Mouse (Mus musculus) lung, embryonic 15.5 days (tissue): ENCODE measurements around the gene Dync2h1. TPM values are rescaled to one million over a fixed set of nuclear protein-coding genes. Genes with fewer than 3 reads are reported as not detected.
"Not testable (repeated sequence)": the region's sequence is repeated elsewhere in the genome, so short reads cannot be mapped to it uniquely, and the experiment has no call there.

ENCODE experiments used
- ATAC-seq: fragments of 200-750 bp; cut with Nextera tagmentation; 2 replicates; pipeline ENCODE4 v1.8.0; 2017; ENCODE audit warnings: moderate number of reproducible peaks, borderline replicate concordance; ENCODE audit not compliant: low FRiP score, low TSS enrichment; ENCODE audit errors: extremely low read depth
- H3K27ac ChIP-seq: fragments of 300-500 bp; sonication (generic); 2 replicates; pipeline ENCODE4 v1.5.1; 2015; ENCODE audit warnings: moderate library complexity, mild to moderate bottlenecking, inconsistent platforms
- H3K27me3 ChIP-seq: fragments of 300-500 bp; sonication (generic); 2 replicates; pipeline ENCODE4 v1.6.1; 2015; ENCODE audit warnings: inconsistent platforms
- H3K36me3 ChIP-seq: fragments of 300-500 bp; sonication (generic); 2 replicates; pipeline ENCODE4 v1.6.1; 2015; ENCODE audit warnings: inconsistent platforms
- H3K4me1 ChIP-seq: fragments of 300-500 bp; sonication (generic); 2 replicates; pipeline ENCODE4 v1.6.1; 2015; ENCODE audit warnings: inconsistent platforms
- H3K4me2 ChIP-seq: fragments of 300-500 bp; sonication (generic); 2 replicates; pipeline ENCODE4 v1.6.1; 2015; ENCODE audit warnings: inconsistent platforms, mild to moderate bottlenecking, moderate library complexity
- H3K4me3 ChIP-seq: fragments of 300-500 bp; sonication (generic); 2 replicates; pipeline ENCODE4 v1.5.1; 2015; ENCODE audit warnings: mild to moderate bottlenecking, inconsistent platforms
- H3K9ac ChIP-seq: fragments of 300-500 bp; sonication (generic); 2 replicates; pipeline ENCODE4 v1.6.1; 2015; ENCODE audit warnings: inconsistent platforms
- H3K9me3 ChIP-seq: fragments of 300-500 bp; sonication (generic); 2 replicates; pipeline ENCODE4 v1.6.1; 2016; ENCODE audit warnings: inconsistent platforms
- WGBS: fragments of 180-500 bp; shearing (Covaris S2); methylation state at CpG from one replicate; pipeline ENCODE4 v1.1.7; 2015; 5-methylcytosine and 5-hydroxymethylcytosine counted together
- polyA plus RNA-seq: library from polyadenylated mRNA; unstranded; fragments of >200 nt; fragmentation: Nextera tagmentation; extraction: Ambion mirVana; gene quantifications from 2 replicates; pipeline ENCODE4 v1.2.1, GENCODE M21; 2015

Dync2h1 gene
- polyA plus RNA-seq: 13.2 and 14.3 TPM in 2 replicates

GRCm38 (mm10) chr9:7184172-7184896, at the start of gene Dync2h1, which contains the start of gene Dcun1d5:
Dync2h1 (minus strand) TSS chr9:7184446.
Dcun1d5 (plus strand) TSS chr9:7184520.
- Histone ChIP-seq H3K4me2 (peak within 1 kb of the TSS; percentile 72), H3K9ac (peak within 1 kb of the TSS; percentile 87), H3K27ac (peak within 1 kb of the TSS; percentile 97), H3K4me3 (peak within 1 kb of the TSS; percentile 95), H3K4me1 (peaks cover 16% of the 10 kb centered on the region), H3K27me3 (no peaks in the 10 kb centered on the region), H3K9me3 (no peaks in the 10 kb centered on the region), H3K36me3 (0 out of 2 replicates have a peak, but pooled peaks cover 2% of the 10 kb centered on the region)
- peak; percentile 99 for ATAC-seq
- under 1% methylated on average over 61 of the region's 62 CpGs for WGBS

GRCm38 (mm10) chr9:7221460-7221859, 37.2 kb upstream of the Dync2h1 start:
- ATAC-seq: no peak
- H3K4me1 ChIP-seq: no peaks in the 10 kb centered on the region
- WGBS: 71% methylated on average over 7 of the region's 7 CpGs

GRCm38 (mm10) chr9:7221024-7221423, 36.8 kb upstream of the Dync2h1 start:
- WGBS: 81% methylated on average over 5 of the region's 5 CpGs
- Histone ChIP-seq H3K36me3 (no peaks in the 10 kb centered on the region), H3K27me3 (no peaks in the 10 kb centered on the region), H3K9me3 (no peaks in the 10 kb centered on the region), H3K9ac (no peak overlapping the region), H3K4me2 (no peak overlapping the region), H3K4me1 (no peaks in the 10 kb centered on the region), H3K27ac (no peak overlapping the region), H3K4me3 (no peak overlapping the region)
- ATAC-seq: no peak

More at GRCm38 (mm10) chr9:7221460-7221859, 37.2 kb upstream of the Dync2h1 start:
- Histone ChIP-seq H3K9ac (no peak overlapping the region), H3K9me3 (no peaks in the 10 kb centered on the region), H3K4me2 (no peak overlapping the region), H3K27ac (no peak overlapping the region), H3K4me3 (no peak overlapping the region), H3K27me3 (no peaks in the 10 kb centered on the region), H3K36me3 (no peaks in the 10 kb centered on the region)

- H3K4me2 ChIP-seq: no peak overlapping the region
- H3K27ac ChIP-seq: no peak overlapping the region
- H3K36me3 ChIP-seq: peaks cover 8% of the 10 kb centered on the region; the same call in 1 of the 2 replicates
- no peak overlapping the region for H3K4me3 ChIP-seq
- no peak for ATAC-seq
- no peaks in the 10 kb centered on the region for H3K4me1 ChIP-seq
- no peaks in the 10 kb centered on the region for H3K27me3 ChIP-seq
- H3K9ac ChIP-seq: no peak overlapping the region
- 37% methylated on average over 2 of the region's 2 CpGs for WGBS
- no peaks in the 10 kb centered on the region for H3K9me3 ChIP-seq
Measured at GRCm38 (mm10) chr9:7216240-7216639, 32.0 kb upstream of the Dync2h1 start.

- 87% methylated on average over 3 of the region's 3 CpGs for WGBS
- H3K9me3 ChIP-seq, H3K27me3 ChIP-seq, H3K4me1 ChIP-seq, ATAC-seq, H3K36me3 ChIP-seq, H3K4me3 ChIP-seq, H3K27ac ChIP-seq, H3K9ac ChIP-seq, H3K4me2 ChIP-seq: not testable (repeated sequence)
Measured at GRCm38 (mm10) chr9:7190694-7191093, 6.4 kb upstream of the Dync2h1 start.

GRCm38 (mm10) chr9:7184897-7185291, 648 bp upstream of the Dync2h1 start:
- no peaks in the 10 kb centered on the region for H3K9me3 ChIP-seq
- H3K4me1 ChIP-seq: peaks cover 16% of the 10 kb centered on the region
- H3K27ac ChIP-seq: peak overlapping the region; percentile 97
- H3K27me3 ChIP-seq: no peaks in the 10 kb centered on the region
- under 1% methylated on average over 25 of the region's 31 CpGs for WGBS
- ATAC-seq: peak; percentile 84
- H3K4me3 ChIP-seq: peak overlapping the region; percentile 95
- peak overlapping the region; percentile 87 for H3K9ac ChIP-seq
- H3K36me3 ChIP-seq: peaks cover 3% of the 10 kb centered on the region; the same call in 1 of the 2 replicates
- H3K4me2 ChIP-seq: peak overlapping the region; percentile 72

- Histone ChIP-seq H3K27me3 (no peaks in the 10 kb centered on the region), H3K9ac (peak overlapping the region; percentile 51), H3K4me3 (peak overlapping the region; percentile 47), H3K9me3 (no peaks in the 10 kb centered on the region), H3K4me1 (0 out of 2 replicates have a peak, but pooled peaks cover 6% of the 10 kb centered on the region), H3K4me2 (peak overlapping the region; percentile 71), H3K36me3 (0 out of 2 replicates have a peak, but pooled peaks cover 2% of the 10 kb centered on the region), H3K27ac (no peak overlapping the region)
- peak; percentile 97 for ATAC-seq
- WGBS: 10% methylated on average over 41 of the region's 41 CpGs
Measured at GRCm38 (mm10) chr9:7176618-7177610, 7.3 kb downstream of the Dync2h1 start.

- WGBS: 96% methylated on average over 1 of the region's 1 CpGs
- Histone ChIP-seq H3K4me3 (no peak overlapping the region), H3K9ac (no peak overlapping the region), H3K4me2 (no peak overlapping the region), H3K9me3 (no peaks in the 10 kb centered on the region), H3K4me1 (0 out of 2 replicates have a peak, but pooled peaks cover 6% of the 10 kb centered on the region), H3K36me3 (no peaks in the 10 kb centered on the region), H3K27me3 (no peaks in the 10 kb centered on the region), H3K27ac (no peak overlapping the region)
- ATAC-seq: no peak
Measured at GRCm38 (mm10) chr9:7173756-7174155, 10.5 kb downstream of the Dync2h1 start.

- Histone ChIP-seq H3K9me3 (no peaks in the 10 kb centered on the region), H3K36me3 (no peaks in the 10 kb centered on the region), H3K9ac (no peak overlapping the region), H3K27me3 (no peaks in the 10 kb centered on the region), H3K27ac (no peak overlapping the region), H3K4me1 (no peaks in the 10 kb centered on the region), H3K4me2 (no peak overlapping the region), H3K4me3 (no peak overlapping the region)
- no peak for ATAC-seq
- 84% methylated on average over 6 of the region's 6 CpGs for WGBS
Measured at GRCm38 (mm10) chr9:7167339-7167998, 16.8 kb downstream of the Dync2h1 start.

- H3K4me3 ChIP-seq: no peak overlapping the region
- H3K36me3 ChIP-seq: peaks cover 17% of the 10 kb centered on the region; the same call in 1 of the 2 replicates
- H3K4me1 ChIP-seq: no peaks in the 10 kb centered on the region
- H3K27ac ChIP-seq: no peak overlapping the region
- H3K9me3 ChIP-seq: no peaks in the 10 kb centered on the region
- WGBS: 92% methylated on average over 5 of the region's 5 CpGs
- no peak overlapping the region for H3K9ac ChIP-seq
- no peak for ATAC-seq
- H3K27me3 ChIP-seq: no peaks in the 10 kb centered on the region
- H3K4me2 ChIP-seq: no peak overlapping the region
Measured at GRCm38 (mm10) chr9:7160688-7161087, 23.6 kb downstream of the Dync2h1 start.

GRCm38 (mm10) chr9:7159718-7160117, 24.5 kb downstream of the Dync2h1 start:
- Histone ChIP-seq H3K27me3 (no peaks in the 10 kb centered on the region), H3K4me2 (no peak overlapping the region), H3K9ac (no peak overlapping the region), H3K9me3 (no peaks in the 10 kb centered on the region), H3K4me3 (no peak overlapping the region), H3K27ac (no peak overlapping the region), H3K36me3 (peaks cover 17% of the 10 kb centered on the region; the same call in 1 of the 2 replicates), H3K4me1 (no peaks in the 10 kb centered on the region)
- 79% methylated on average over 3 of the region's 3 CpGs for WGBS
- no peak for ATAC-seq
